Mouse (Mus musculus): ENCODE results near the gene Scn4a. TPM values are rescaled to one million over a fixed set of nuclear protein-coding genes. Genes with fewer than 3 reads are reported as not detected.

The Scn4a gene
- polyA plus RNA-seq, 1 experiment from 2014 or later = 0.03 TPM

Other genes starting within 250 kb of the Scn4a start
- gene Gm10840, start 192.4 kb downstream of the Scn4a start, polyA plus RNA-seq (2018) = not detected in 3 replicates
- 74.9 to 122 TPM (median 80.3 TPM) in 3 replicates for gene Limd2, start 192.4 kb downstream of the Scn4a start, polyA plus RNA-seq (2018)
- 14.5 to 19.3 TPM (median 18.7 TPM) in 3 replicates for gene Strada, start 151.1 kb downstream of the Scn4a start, polyA plus RNA-seq (2018)
- 46.7 to 77.0 TPM (median 51.2 TPM) in 3 replicates for gene Ccdc47, start 136.9 kb downstream of the Scn4a start, polyA plus RNA-seq (2018)
- gene Ddx42, start 136.4 kb downstream of the Scn4a start, polyA plus RNA-seq (2018) = 37.1 to 61.7 TPM (median 46.9 TPM) in 3 replicates
- gene Ftsj3, start 97.2 kb downstream of the Scn4a start, polyA plus RNA-seq (2018) = 20.8 to 53.8 TPM (median 38.8 TPM) in 3 replicates
- 96.6 to 162 TPM (median 102 TPM) in 3 replicates for gene Psmc5, start 97.1 kb downstream of the Scn4a start, polyA plus RNA-seq (2018)
- 54.1 to 59.1 TPM (median 55.6 TPM) in 3 replicates for gene Smarcd2, start 80.3 kb downstream of the Scn4a start, polyA plus RNA-seq (2018)
- gene Tcam1, start 76.6 kb downstream of the Scn4a start, polyA plus RNA-seq (2018) = 0.10 to 0.28 TPM (median 0.15 TPM) in 3 replicates
- gene Gh, start 51.4 kb downstream of the Scn4a start, polyA plus RNA-seq (2018) = not detected in 3 replicates
- gene Cd79b, start 38.5 kb downstream of the Scn4a start, polyA plus RNA-seq (2018) = 1.9 to 4.4 TPM (median 2.9 TPM) in 3 replicates
- gene Prr29, start 12.2 kb upstream of the Scn4a start, polyA plus RNA-seq (2018) = not detected in 3 replicates
- gene Icam2, start 34.8 kb upstream of the Scn4a start, polyA plus RNA-seq (2018) = 4.3 to 7.9 TPM (median 7.0 TPM) in 3 replicates
- 17.0 to 28.6 TPM (median 18.0 TPM) in 3 replicates for gene Ern1, start 134.6 kb upstream of the Scn4a start, polyA plus RNA-seq (2018)